Mouse (Mus musculus): ENCODE data around the gene Mertk. TPM values are rescaled to one million over a fixed set of nuclear protein-coding genes. Genes with fewer than 3 reads are reported as not detected.

Gene Mertk
- polyA plus RNA-seq, 1 experiment from 2014 or later: 2.5 TPM

- no peak for DNase-seq (ENCODE audit: low read depth, low spot score)
- ChIA-PET POLR2A (no interaction called here), CTCF (no interaction called here)
- no peaks in the 10 kb centered on the region for H3K27me3 ChIP-seq
- in situ Hi-C loops (cut with MboI; ENCODE audit: low pct_unique_long_range_greater_than_20kb): no loop called here
- TF ChIP-seq CTCF (IDR thresholded peaks at IDR 0.05): no peak
- no peak for ATAC-seq
These were observed 60.1 kb downstream of the Mertk start for GRCm38 (mm10) chr2:128758724-128759340.

- CTCF ChIA-PET: interaction anchor here (1.4 kb wide), 1 partner anchor 25 kb away, joined by 3 read pairs; no protein-coding TSS in a partner anchor
- in situ Hi-C loops (cut with MboI; ENCODE audit: low pct_unique_long_range_greater_than_20kb): no loop called here
These were observed 63.3 kb downstream of the Mertk start for GRCm38 (mm10) chr2:128762008-128762407.

GRCm38 (mm10) chr2:128765787-128766186 is 67.0 kb downstream of the Mertk start:
- ChIA-PET CTCF (interaction anchor here (1.0 to 1.4 kb wide), 4 partner anchors 13 to 68 kb away, joined by 3 read pairs; no protein-coding TSS in a partner anchor), POLR2A (no interaction called here)
- no peak for TF ChIP-seq CTCF (IDR thresholded peaks at IDR 0.05)
- in situ Hi-C loops (cut with MboI; ENCODE audit: low pct_unique_long_range_greater_than_20kb): no loop called here
- DNase-seq (ENCODE audit: low read depth, low spot score): no peak
- ATAC-seq: no peak
- H3K27me3 ChIP-seq: no peaks in the 10 kb centered on the region

More at GRCm38 (mm10) chr2:128762008-128762407, 63.3 kb downstream of the Mertk start:
- ATAC-seq (no peak), DNase-seq (ENCODE audit: low read depth, low spot score) (no peak)
- TF ChIP-seq CTCF (IDR thresholded peaks at IDR 0.05): no peak
- POLR2A ChIA-PET: no interaction called here
- H3K27me3 ChIP-seq: no peaks in the 10 kb centered on the region

GRCm38 (mm10) chr2:128768545-128769247 is 69.9 kb downstream of the Mertk start:
- no peak for DNase-seq (ENCODE audit: low read depth, low spot score)
- ATAC-seq: no peak
- H3K27me3 ChIP-seq: no peaks in the 10 kb centered on the region
- TF ChIP-seq CTCF (IDR thresholded peaks at IDR 0.05): no peak
- CTCF ChIA-PET: interaction anchor here (0.7 kb wide), 1 partner anchor 8 kb away, joined by 3 read pairs; no protein-coding TSS in a partner anchor
- in situ Hi-C loops (cut with MboI; ENCODE audit: low pct_unique_long_range_greater_than_20kb): no loop called here
- POLR2A ChIA-PET: no interaction called here

DNA sequence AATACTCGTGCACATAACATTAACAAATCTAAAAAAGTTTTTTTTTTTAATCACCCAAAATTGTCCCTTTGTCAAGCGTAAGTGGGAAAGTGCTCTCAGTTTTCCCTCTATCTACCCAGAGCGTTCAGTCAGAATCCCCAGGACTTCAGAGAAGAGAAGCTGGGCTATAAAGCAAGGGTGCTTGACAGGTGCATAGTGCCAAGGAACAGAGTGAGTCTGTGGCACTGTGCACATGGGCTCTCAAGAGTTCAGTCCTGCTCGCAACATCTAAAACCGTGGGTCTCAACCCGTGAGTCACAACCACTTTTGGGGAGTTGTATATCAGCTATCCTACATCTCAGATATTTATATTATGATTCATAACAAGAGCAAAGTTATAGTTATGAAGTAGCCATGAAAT is 71.8 kb downstream of the Mertk start:
- no peak for DNase-seq (ENCODE audit: low read depth, low spot score)
- in situ Hi-C loops (cut with MboI; ENCODE audit: low pct_unique_long_range_greater_than_20kb): no loop called here
- CTCF ChIA-PET: interaction anchor here (1.0 to 2.5 kb wide), 4 partner anchors 30 to 72 kb away, joined by 3 to 13 read pairs (median 8); partner anchors contain the start of gene Mertk

DNA sequence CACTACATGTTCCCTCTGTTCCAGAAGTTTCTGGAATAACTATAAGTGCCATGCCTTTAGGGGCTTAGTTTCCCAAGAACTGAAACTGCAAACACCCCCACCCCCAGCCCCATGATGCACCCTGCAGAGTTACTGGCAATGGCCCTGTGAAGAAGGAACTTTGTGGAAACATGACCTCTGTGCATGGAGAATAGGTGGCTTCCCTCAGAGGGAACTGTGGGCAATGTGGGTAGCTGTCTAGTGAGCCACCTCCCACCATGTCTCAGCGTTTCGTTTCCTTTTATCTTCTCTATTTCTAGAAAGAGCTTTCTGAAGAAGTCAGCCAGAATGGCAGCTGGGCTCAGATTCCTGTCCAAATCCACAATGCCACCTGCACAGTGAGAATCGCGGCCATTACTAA is 72.3 kb downstream of the Mertk start:
- in situ Hi-C loops (cut with MboI; ENCODE audit: low pct_unique_long_range_greater_than_20kb): no loop called here
- DNase-seq (ENCODE audit: low read depth, low spot score) (no peak), ATAC-seq (no peak)
- TF ChIP-seq CTCF (IDR thresholded peaks at IDR 0.05): no peak
- H3K27me3 ChIP-seq: no peaks in the 10 kb centered on the region
- POLR2A ChIA-PET: interaction anchor here (1.7 to 1.9 kb wide), 3 partner anchors 33 to 75 kb away, joined by 6 to 7 read pairs (median 6); partner anchors contain the start of gene Mertk
- CTCF ChIA-PET: interaction anchor here (0.7 to 2.5 kb wide), 7 partner anchors 11 to 73 kb away, joined by 3 to 13 read pairs (median 3); partner anchors contain the start of gene Mertk

More for the DNA sequence above, 71.8 kb downstream of the Mertk start:
- no peak for TF ChIP-seq CTCF (IDR thresholded peaks at IDR 0.05)
- no peak for ATAC-seq
- POLR2A ChIA-PET: interaction anchor here (1.7 kb wide), 1 partner anchor 72 kb away, joined by 7 read pairs; the partner anchor contains the start of gene Mertk
- no peaks in the 10 kb centered on the region for H3K27me3 ChIP-seq

GRCm38 (mm10) chr2:128771750-128772338 is 73.1 kb downstream of the Mertk start:
- no peak for TF ChIP-seq CTCF (IDR thresholded peaks at IDR 0.05)
- POLR2A ChIA-PET: interaction anchor here (1.3 to 1.9 kb wide), 4 partner anchors 33 to 76 kb away, joined by 3 to 7 read pairs (median 6); partner anchors contain the start of gene Mertk
- peak; percentile 86 for ATAC-seq
- in situ Hi-C loops (cut with MboI; ENCODE audit: low pct_unique_long_range_greater_than_20kb): no loop called here
- H3K27me3 ChIP-seq: no peaks in the 10 kb centered on the region
- peak; percentile 99 for DNase-seq (ENCODE audit: low read depth, low spot score)
- CTCF ChIA-PET: interaction anchor here (0.7 to 2.5 kb wide), 7 partner anchors 11 to 74 kb away, joined by 3 to 13 read pairs (median 3); partner anchors contain the start of gene Mertk

- in situ Hi-C loops (cut with MboI; ENCODE audit: low pct_unique_long_range_greater_than_20kb): no loop called here
- ChIA-PET POLR2A (no interaction called here), CTCF (no interaction called here)
- no peaks in the 10 kb centered on the region for H3K27me3 ChIP-seq
- no peak for DNase-seq (ENCODE audit: low read depth, low spot score)
- no peak for ATAC-seq
- no peak for TF ChIP-seq CTCF (IDR thresholded peaks at IDR 0.05)
These were observed 83.5 kb downstream of the Mertk start for GRCm38 (mm10) chr2:128782231-128782630.

DNA sequence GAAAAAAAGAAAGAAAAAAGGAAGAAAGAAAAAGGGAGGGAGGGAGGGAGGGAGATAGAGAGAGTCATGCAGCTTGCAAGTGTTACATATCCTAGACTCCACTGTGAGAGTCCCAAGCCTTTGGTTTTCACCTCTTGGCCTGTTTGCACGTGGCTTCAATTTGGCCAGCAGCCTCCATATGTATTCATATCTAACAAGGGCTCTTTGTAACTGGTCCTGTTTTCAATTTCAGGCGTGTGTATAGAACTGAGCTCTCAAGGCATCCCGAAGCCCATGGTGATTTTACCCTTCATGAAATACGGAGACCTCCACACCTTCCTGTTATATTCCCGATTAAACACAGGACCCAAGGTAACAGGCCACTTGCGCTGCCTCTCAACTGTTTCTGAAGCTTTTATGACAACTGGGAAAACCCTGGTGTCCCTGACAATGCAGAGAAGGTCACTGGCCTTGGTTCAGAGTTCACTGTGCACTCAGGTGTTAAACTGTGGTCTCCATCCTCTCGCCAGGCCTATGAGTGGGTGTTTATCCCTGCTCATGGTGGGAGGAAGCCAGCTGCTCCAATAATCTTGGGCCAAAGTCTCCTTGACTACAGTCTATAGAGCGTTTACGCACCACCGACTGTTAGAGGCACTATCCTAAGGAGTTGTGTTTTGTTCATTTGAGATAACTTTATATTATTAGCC is 85.0 kb downstream of the Mertk start:
- H3K27me3 ChIP-seq: no peaks in the 10 kb centered on the region
- no peak for TF ChIP-seq CTCF (IDR thresholded peaks at IDR 0.05)
- POLR2A ChIA-PET: no interaction called here
- no peak for DNase-seq (ENCODE audit: low read depth, low spot score)
- in situ Hi-C loops (cut with MboI; ENCODE audit: low pct_unique_long_range_greater_than_20kb): no loop called here
- ATAC-seq: no peak
- CTCF ChIA-PET: interaction anchor here (1.8 kb wide), 1 partner anchor 12 kb away, joined by 5 read pairs; no protein-coding TSS in a partner anchor

DNA sequence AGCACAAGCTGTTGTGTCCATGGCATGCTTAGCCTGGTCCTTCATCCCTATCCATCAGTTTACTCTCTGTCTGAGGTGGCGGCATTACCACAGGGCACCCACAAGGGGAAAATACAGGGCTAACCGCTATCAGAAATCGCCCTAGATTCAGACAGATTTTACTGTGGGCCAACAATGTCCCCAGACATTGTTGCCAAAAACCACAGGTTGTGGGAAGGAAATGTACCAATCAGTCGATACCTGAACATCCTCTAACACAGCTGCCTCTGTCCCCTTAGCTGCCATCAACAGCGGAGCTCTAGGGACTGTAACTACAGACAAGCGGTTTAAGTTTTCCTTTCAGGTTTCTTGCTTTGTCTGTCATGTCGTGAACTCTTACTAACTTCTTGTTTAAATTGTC is 86.1 kb downstream of the Mertk start:
- no peak for DNase-seq (ENCODE audit: low read depth, low spot score)
- ATAC-seq: no peak
- ChIA-PET CTCF (interaction anchor here (1.0 to 1.8 kb wide), 2 partner anchors 13 to 31 kb away, joined by 3 to 5 read pairs; no protein-coding TSS in a partner anchor), POLR2A (no interaction called here)
- H3K27me3 ChIP-seq: no peaks in the 10 kb centered on the region
- no peak for TF ChIP-seq CTCF (IDR thresholded peaks at IDR 0.05)
- in situ Hi-C loops (cut with MboI; ENCODE audit: low pct_unique_long_range_greater_than_20kb): no loop called here
